Mouse (Mus musculus): ENCODE results near the gene Rab35. TPM values are rescaled to one million over a fixed set of nuclear protein-coding genes. Genes with fewer than 3 reads are reported as not detected.

The Rab35 gene
- polyA plus RNA-seq, 1 experiment from 2014 or later = 20.1 TPM

GRCm38 (mm10) chr5:115651821-115652220 is 20.1 kb downstream of the Rab35 start:
- 87% methylated on average over 10 of the region's 10 CpGs for WGBS (ENCODE audit: insufficient replicate concordance)
- no peak for ATAC-seq (replicated peaks; ENCODE audit: insufficient number of reproducible peaks, low FRiP score, low TSS enrichment)
- H3K9ac ChIP-seq (ENCODE audit: low read depth, low read length) = no peak overlapping the region; the same call in 1 of the 2 replicates
- H3K4me2 ChIP-seq = peak overlapping the region; percentile 69; the same call in 1 of the 2 replicates
- H3K4me1 ChIP-seq (ENCODE audit: control insufficient read depth, insufficient read depth, low read length) = peaks cover 3% of the 10 kb centered on the region; the same call in 1 of the 2 replicates
- no peaks in the 10 kb centered on the region for H3K9me3 ChIP-seq (replicated peaks; ENCODE audit: control insufficient read depth, low read length)
- no peaks in the 10 kb centered on the region for H3K27me3 ChIP-seq (ENCODE audit: control insufficient read depth, insufficient read depth, low read length)
- H3K4me3 ChIP-seq (ENCODE audit: low read depth, low read length) = no peak overlapping the region
- H3K27ac ChIP-seq (ENCODE audit: low read depth, low read length) = no peak overlapping the region
- no peaks in the 10 kb centered on the region for H3K36me3 ChIP-seq (ENCODE audit: control insufficient read depth, insufficient read depth, low read length)

DNA sequence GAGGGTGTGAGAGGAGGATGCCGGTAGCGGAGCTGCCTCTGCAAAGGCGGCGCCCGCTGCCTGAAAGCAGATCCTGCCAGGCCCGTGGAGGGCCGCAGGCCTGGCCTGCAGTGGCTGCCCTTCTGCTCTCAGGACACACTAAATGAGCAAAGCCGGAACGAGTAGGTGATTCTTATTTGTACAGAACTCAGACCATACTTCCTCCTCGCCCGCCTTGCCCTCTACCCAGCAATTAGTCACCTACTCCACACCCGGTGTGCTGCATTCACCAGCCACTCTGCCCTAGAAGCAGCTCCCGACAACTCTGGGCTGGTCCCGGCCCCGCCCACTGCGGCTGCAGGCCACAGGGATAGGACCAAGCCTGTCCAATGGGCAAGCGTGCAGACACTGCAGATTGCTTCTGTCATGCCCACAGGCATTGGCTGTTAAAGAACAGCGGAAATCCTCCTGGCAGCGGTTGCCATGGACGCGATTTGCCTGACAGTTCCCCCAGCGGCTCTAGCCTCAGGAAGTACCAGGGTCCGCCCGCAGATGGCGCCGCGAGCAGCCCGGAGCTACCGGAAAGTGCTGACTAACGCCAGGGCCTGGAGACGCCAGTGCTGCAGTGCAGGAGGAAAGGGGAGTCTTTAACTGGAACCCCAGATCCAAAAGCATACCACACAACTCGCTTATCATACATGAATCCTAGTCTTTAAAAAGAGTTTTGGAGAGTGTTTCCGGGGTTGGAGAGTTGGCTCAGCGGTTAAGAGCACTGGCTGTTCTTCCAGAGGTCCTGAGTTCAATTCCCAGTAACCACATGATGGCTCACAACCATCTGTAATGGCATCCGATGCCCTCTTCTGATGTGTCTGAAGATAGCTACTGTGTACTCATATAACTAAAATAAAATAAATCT is 21.2 kb downstream of the Rab35 start:
- Histone ChIP-seq H3K4me2 (peak overlapping the region; percentile 69), H3K9ac (ENCODE audit: low read depth, low read length) (peak overlapping the region; percentile 72), H3K9me3 (replicated peaks; ENCODE audit: control insufficient read depth, low read length) (no peaks in the 10 kb centered on the region), H3K27ac (ENCODE audit: low read depth, low read length) (peak overlapping the region; percentile 66; the same call in 1 of the 2 replicates), H3K36me3 (ENCODE audit: control insufficient read depth, insufficient read depth, low read length) (no peaks in the 10 kb centered on the region), H3K4me1 (ENCODE audit: control insufficient read depth, insufficient read depth, low read length) (peaks cover 3% of the 10 kb centered on the region; the same call in 1 of the 2 replicates), H3K4me3 (ENCODE audit: low read depth, low read length) (peak overlapping the region; percentile 46), H3K27me3 (ENCODE audit: control insufficient read depth, insufficient read depth, low read length) (no peaks in the 10 kb centered on the region)
- WGBS (ENCODE audit: insufficient replicate concordance) = 3% methylated on average over 35 of the region's 35 CpGs
- ATAC-seq (replicated peaks; ENCODE audit: insufficient number of reproducible peaks, low FRiP score, low TSS enrichment) = peak; percentile 98

GRCm38 (mm10) chr5:115653776-115654175 is 22.1 kb downstream of the Rab35 start:
- Histone ChIP-seq H3K4me1 (ENCODE audit: control insufficient read depth, insufficient read depth, low read length) (peaks cover 3% of the 10 kb centered on the region; the same call in 1 of the 2 replicates), H3K4me2 (no peak overlapping the region), H3K27ac (ENCODE audit: low read depth, low read length) (no peak overlapping the region), H3K36me3 (ENCODE audit: control insufficient read depth, insufficient read depth, low read length) (no peaks in the 10 kb centered on the region), H3K9me3 (replicated peaks; ENCODE audit: control insufficient read depth, low read length) (no peaks in the 10 kb centered on the region), H3K9ac (ENCODE audit: low read depth, low read length) (no peak overlapping the region), H3K27me3 (ENCODE audit: control insufficient read depth, insufficient read depth, low read length) (no peaks in the 10 kb centered on the region), H3K4me3 (ENCODE audit: low read depth, low read length) (no peak overlapping the region)
- WGBS (ENCODE audit: insufficient replicate concordance) = 91% methylated on average over 12 of the region's 12 CpGs
- ATAC-seq (replicated peaks; ENCODE audit: insufficient number of reproducible peaks, low FRiP score, low TSS enrichment) = no peak

DNA sequence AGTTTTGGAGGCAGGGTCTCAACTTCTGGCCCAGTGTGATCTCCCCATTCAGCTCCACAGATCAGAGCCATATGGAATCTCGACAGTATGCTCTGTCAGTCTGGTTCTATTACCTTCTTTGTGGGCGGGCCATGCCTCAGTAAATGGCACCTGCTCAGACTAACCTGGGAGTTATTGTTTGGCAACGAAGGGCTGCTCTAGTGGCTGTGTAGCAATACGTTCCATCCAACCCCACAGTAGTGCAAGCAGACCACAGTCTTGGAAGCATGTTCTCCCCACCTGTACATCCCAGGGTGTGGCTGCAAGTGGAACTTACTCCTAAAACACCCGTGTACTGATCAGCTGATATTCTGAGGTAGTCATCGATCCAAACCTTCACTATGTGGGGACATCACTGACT is 25.0 kb downstream of the Rab35 start:
- Histone ChIP-seq H3K4me3 (ENCODE audit: low read depth, low read length) (no peak overlapping the region), H3K27ac (ENCODE audit: low read depth, low read length) (no peak overlapping the region), H3K36me3 (ENCODE audit: control insufficient read depth, insufficient read depth, low read length) (no peaks in the 10 kb centered on the region), H3K4me1 (ENCODE audit: control insufficient read depth, insufficient read depth, low read length) (peaks cover 3% of the 10 kb centered on the region; the same call in 1 of the 2 replicates), H3K9ac (ENCODE audit: low read depth, low read length) (no peak overlapping the region), H3K9me3 (replicated peaks; ENCODE audit: control insufficient read depth, low read length) (no peaks in the 10 kb centered on the region), H3K27me3 (ENCODE audit: control insufficient read depth, insufficient read depth, low read length) (no peaks in the 10 kb centered on the region), H3K4me2 (no peak overlapping the region)
- WGBS (ENCODE audit: insufficient replicate concordance) = 76% methylated on average over 6 of the region's 6 CpGs
- no peak for ATAC-seq (replicated peaks; ENCODE audit: insufficient number of reproducible peaks, low FRiP score, low TSS enrichment)

DNA sequence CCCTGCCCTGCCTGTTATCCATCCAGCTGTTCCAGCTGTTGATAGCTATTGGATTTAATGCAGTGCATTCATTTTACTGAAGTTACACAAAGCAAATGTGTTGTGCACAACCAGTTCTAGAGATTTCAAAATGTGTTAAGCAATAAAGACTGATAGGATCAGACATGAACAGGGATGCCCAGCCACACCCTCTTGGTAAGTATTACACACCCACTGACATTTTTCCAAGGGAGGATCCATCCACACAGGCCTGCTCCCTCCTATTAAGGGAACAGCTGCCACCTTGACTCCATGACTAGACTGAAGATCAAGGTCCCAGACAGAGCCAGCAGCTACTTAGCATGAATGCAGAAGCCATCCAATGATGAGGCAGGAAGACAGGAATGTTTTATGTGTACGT is 25.5 kb downstream of the Rab35 start:
- H3K27me3 ChIP-seq (ENCODE audit: control insufficient read depth, insufficient read depth, low read length) = no peaks in the 10 kb centered on the region
- H3K4me2 ChIP-seq = no peak overlapping the region
- no peaks in the 10 kb centered on the region for H3K36me3 ChIP-seq (ENCODE audit: control insufficient read depth, insufficient read depth, low read length)
- H3K27ac ChIP-seq (ENCODE audit: low read depth, low read length) = no peak overlapping the region
- H3K9me3 ChIP-seq (replicated peaks; ENCODE audit: control insufficient read depth, low read length) = no peaks in the 10 kb centered on the region
- H3K4me3 ChIP-seq (ENCODE audit: low read depth, low read length) = no peak overlapping the region
- 88% methylated on average over 1 of the region's 1 CpGs for WGBS (ENCODE audit: insufficient replicate concordance)
- H3K4me1 ChIP-seq (ENCODE audit: control insufficient read depth, insufficient read depth, low read length) = no peaks in the 10 kb centered on the region
- H3K9ac ChIP-seq (ENCODE audit: low read depth, low read length) = no peak overlapping the region
- ATAC-seq (replicated peaks; ENCODE audit: insufficient number of reproducible peaks, low FRiP score, low TSS enrichment) = no peak

DNA sequence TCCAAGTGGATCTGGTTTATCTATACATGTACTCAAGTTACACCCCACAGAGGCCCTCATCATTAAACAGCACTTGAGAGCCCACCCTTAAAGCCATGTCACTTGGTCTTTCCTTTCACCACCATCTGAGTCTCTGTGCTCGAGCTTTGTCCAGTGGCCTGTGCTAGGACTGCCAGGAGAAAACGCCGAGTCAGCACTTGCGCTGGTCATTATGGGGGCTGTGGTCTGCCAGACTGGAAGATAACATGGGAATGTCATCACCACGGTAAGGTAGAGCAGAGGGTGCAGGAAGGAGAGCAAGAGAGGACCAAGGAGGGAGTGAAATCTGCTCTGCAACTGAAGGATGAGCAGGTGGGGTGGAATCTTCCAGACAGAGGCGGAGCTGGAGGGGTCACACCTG is 26.6 kb downstream of the Rab35 start:
- WGBS (ENCODE audit: insufficient replicate concordance) = 56% methylated on average over 6 of the region's 6 CpGs
- Histone ChIP-seq H3K27ac (ENCODE audit: low read depth, low read length) (no peak overlapping the region), H3K27me3 (ENCODE audit: control insufficient read depth, insufficient read depth, low read length) (no peaks in the 10 kb centered on the region), H3K4me3 (ENCODE audit: low read depth, low read length) (no peak overlapping the region), H3K36me3 (ENCODE audit: control insufficient read depth, insufficient read depth, low read length) (no peaks in the 10 kb centered on the region), H3K9ac (ENCODE audit: low read depth, low read length) (no peak overlapping the region), H3K4me1 (ENCODE audit: control insufficient read depth, insufficient read depth, low read length) (no peaks in the 10 kb centered on the region), H3K9me3 (replicated peaks; ENCODE audit: control insufficient read depth, low read length) (no peaks in the 10 kb centered on the region), H3K4me2 (no peak overlapping the region)
- ATAC-seq (replicated peaks; ENCODE audit: insufficient number of reproducible peaks, low FRiP score, low TSS enrichment) = no peak

GRCm38 (mm10) chr5:115662658-115663057 is 30.9 kb downstream of the Rab35 start:
- Histone ChIP-seq H3K9me3 (replicated peaks; ENCODE audit: control insufficient read depth, low read length) (no peaks in the 10 kb centered on the region), H3K4me2 (peak overlapping the region; percentile 40), H3K27ac (ENCODE audit: low read depth, low read length) (no peak overlapping the region), H3K4me1 (ENCODE audit: control insufficient read depth, insufficient read depth, low read length) (0 out of 2 replicates have a peak, but pooled peaks cover 2% of the 10 kb centered on the region), H3K9ac (ENCODE audit: low read depth, low read length) (no peak overlapping the region), H3K27me3 (ENCODE audit: control insufficient read depth, insufficient read depth, low read length) (0 out of 2 replicates have a peak, but pooled peaks cover 2% of the 10 kb centered on the region), H3K36me3 (ENCODE audit: control insufficient read depth, insufficient read depth, low read length) (no peaks in the 10 kb centered on the region), H3K4me3 (ENCODE audit: low read depth, low read length) (no peak overlapping the region)
- no peak; the same call in 1 of the 2 replicates for ATAC-seq (replicated peaks; ENCODE audit: insufficient number of reproducible peaks, low FRiP score, low TSS enrichment)
- WGBS (ENCODE audit: insufficient replicate concordance) = 43% methylated on average over 22 of the region's 22 CpGs

DNA sequence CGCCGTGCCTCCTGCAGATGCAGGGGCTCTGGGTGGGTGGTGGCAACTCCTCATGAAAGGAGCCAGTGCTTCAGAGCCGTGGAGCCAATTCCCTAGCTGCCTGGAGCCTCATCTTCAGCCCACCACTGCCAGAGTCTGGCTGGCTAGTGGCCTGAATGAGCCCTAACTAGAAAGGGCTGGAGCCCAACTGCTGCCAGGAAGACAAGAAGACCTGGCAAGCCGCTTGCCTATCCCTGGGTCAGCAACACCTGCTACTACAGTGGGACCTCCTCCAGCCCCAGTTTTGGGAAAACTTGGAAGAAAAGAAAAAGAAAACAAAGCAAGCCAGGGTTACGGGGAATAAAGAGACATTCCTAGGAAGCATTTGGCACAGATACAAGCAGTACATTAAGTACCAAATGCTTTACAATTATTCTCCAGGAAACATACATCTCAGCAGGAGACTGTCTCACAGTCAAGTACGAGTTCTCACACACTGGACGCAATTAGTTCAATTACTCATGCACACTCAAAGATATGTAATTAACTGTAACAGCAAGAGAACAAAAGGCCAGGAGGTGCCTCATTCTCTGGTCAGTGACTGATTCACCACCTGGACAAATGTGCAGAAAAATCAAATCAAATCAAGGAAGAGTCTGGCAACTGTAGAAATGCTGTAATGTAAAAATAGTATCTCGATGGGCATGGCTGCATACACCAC is 34.8 kb downstream of the Rab35 start:
- no peaks in the 10 kb centered on the region for H3K9me3 ChIP-seq (replicated peaks; ENCODE audit: control insufficient read depth, low read length)
- 65% methylated on average over 8 of the region's 8 CpGs for WGBS (ENCODE audit: insufficient replicate concordance)
- no peaks in the 10 kb centered on the region for H3K36me3 ChIP-seq (ENCODE audit: control insufficient read depth, insufficient read depth, low read length)
- no peak overlapping the region for H3K4me2 ChIP-seq
- no peak overlapping the region for H3K9ac ChIP-seq (ENCODE audit: low read depth, low read length)
- peaks cover 9% of the 10 kb centered on the region; the same call in 1 of the 2 replicates for H3K27me3 ChIP-seq (ENCODE audit: control insufficient read depth, insufficient read depth, low read length)
- 0 out of 2 replicates have a peak, but pooled peaks cover 2% of the 10 kb centered on the region for H3K4me1 ChIP-seq (ENCODE audit: control insufficient read depth, insufficient read depth, low read length)
- no peak for ATAC-seq (replicated peaks; ENCODE audit: insufficient number of reproducible peaks, low FRiP score, low TSS enrichment)
- H3K27ac ChIP-seq (ENCODE audit: low read depth, low read length) = no peak overlapping the region
- H3K4me3 ChIP-seq (ENCODE audit: low read depth, low read length) = no peak overlapping the region

Data from heart, embryonic 11.5 days (tissue).